In the genomic region with DNA sequence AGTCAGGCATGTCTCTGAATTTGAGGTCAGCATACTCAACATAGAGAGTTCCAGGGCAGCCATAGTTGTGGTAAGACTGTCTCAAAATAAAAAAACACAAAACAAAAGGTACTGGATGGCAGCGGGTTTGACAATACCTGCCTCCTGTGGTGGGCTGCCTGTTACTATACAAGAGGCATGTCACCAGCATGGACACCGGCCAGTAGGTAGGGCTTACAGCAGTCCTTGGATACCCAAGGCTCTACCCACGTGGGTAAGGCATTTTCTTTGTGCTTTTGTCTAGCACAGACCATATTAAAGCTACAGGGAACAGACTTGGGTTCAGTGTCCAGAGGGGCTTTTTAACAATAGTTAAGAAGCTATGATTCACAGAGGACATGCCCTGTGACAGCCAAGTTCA, we compare ENCODE assay signal across 24 mouse cellular contexts. TPM values are rescaled to one million over a fixed set of nuclear protein-coding genes. Genes with fewer than 3 reads are reported as not detected.
DNase-seq lines count a peak whose midpoint lies in the region; ATAC-seq and TF ChIP-seq lines count a peak whose summit lies in the region.
"Had no signal": no experiment of that assay in that cellular context is flagged by ENCODE, and none has a peak within 500 bp of the region (broad histone marks: within the 10 kb centered on the region; RNA-seq: fewer than 3 reads in every experiment).

No protein-coding gene starts in this region.

- no peaks in the 10 kb centered on the region for H3K27me3 ChIP-seq in forebrain, embryonic 14.5 days (replicated peaks; ENCODE audit: control insufficient read depth, insufficient read depth, low read length)
- no peaks in the 10 kb centered on the region for H3K27me3 ChIP-seq in forebrain, embryonic 12.5 days
- no peaks in the 10 kb centered on the region for H3K27me3 ChIP-seq in heart, postnatal 0 days (ENCODE audit: control insufficient read depth, insufficient read depth, low read length)
- no peaks in the 10 kb centered on the region for H3K27me3 ChIP-seq in heart, embryonic 12.5 days (replicated peaks)
- H3K27me3 ChIP-seq in midbrain, embryonic 16.5 days (ENCODE audit: control insufficient read depth, insufficient read depth, low read depth, low read length) = no peaks in the 10 kb centered on the region
- H3K27me3 ChIP-seq in midbrain, embryonic 11.5 days (ENCODE audit: control insufficient read depth, insufficient read depth, low read length) = no peaks in the 10 kb centered on the region
- H3K27me3 ChIP-seq in hindbrain, postnatal 0 days (ENCODE audit: insufficient read depth, low read length) = no peaks in the 10 kb centered on the region
- H3K27me3 ChIP-seq: CH12.LX; embryonic facial prominence, embryonic 12.5 days; kidney, embryonic 15.5 days; limb, embryonic 15.5 days; liver, embryonic 15.5 days; stomach, embryonic 15.5 days had no signal

- H3K4me3 ChIP-seq in forebrain, embryonic 14.5 days (ENCODE audit: low read depth, low read length) = no peak overlapping the region
- H3K4me3 ChIP-seq in forebrain, embryonic 12.5 days (replicated peaks) = no peak overlapping the region
- no peak overlapping the region for H3K4me3 ChIP-seq in heart, postnatal 0 days (ENCODE audit: low read depth, low read length)
- H3K4me3 ChIP-seq in heart, embryonic 12.5 days = no peak overlapping the region
- no peak overlapping the region for H3K4me3 ChIP-seq in midbrain, embryonic 16.5 days (ENCODE audit: low read depth, low read length)
- no peak overlapping the region for H3K4me3 ChIP-seq in midbrain, embryonic 11.5 days (ENCODE audit: low read depth, low read length)
- no peak overlapping the region for H3K4me3 ChIP-seq in hindbrain, postnatal 0 days (ENCODE audit: low read length)
- H3K4me3 ChIP-seq: embryonic facial prominence, embryonic 12.5 days; erythroblast, embryonic 14.5 days; kidney, embryonic 15.5 days; limb, embryonic 15.5 days; liver, embryonic 15.5 days; stomach, embryonic 15.5 days had no signal

- H3K4me2 ChIP-seq in forebrain, embryonic 14.5 days (ENCODE audit: low read length) = no peak overlapping the region
- H3K4me2 ChIP-seq in forebrain, embryonic 12.5 days = no peak overlapping the region
- no peak overlapping the region for H3K4me2 ChIP-seq in heart, postnatal 0 days (ENCODE audit: low read depth, low read length)
- H3K4me2 ChIP-seq in heart, embryonic 12.5 days = no peak overlapping the region
- H3K4me2 ChIP-seq in midbrain, embryonic 16.5 days (ENCODE audit: low read length) = no peak overlapping the region
- no peak overlapping the region for H3K4me2 ChIP-seq in midbrain, embryonic 11.5 days
- H3K4me2 ChIP-seq in hindbrain, postnatal 0 days (ENCODE audit: low read depth, low read length) = no peak overlapping the region
- H3K4me2 ChIP-seq: embryonic facial prominence, embryonic 12.5 days; kidney, embryonic 15.5 days; limb, embryonic 15.5 days; liver, embryonic 15.5 days; stomach, embryonic 15.5 days had no signal

- peak; percentile 56 for DNase-seq in forebrain, embryonic 14.5 days (ENCODE audit: low spot score)
- DNase-seq in heart, postnatal 0 days (ENCODE audit: low spot score) = no peak
- DNase-seq in midbrain, embryonic 11.5 days (ENCODE audit: low spot score, missing footprints) = no peak
- no peak for DNase-seq in hindbrain, postnatal 0 days (ENCODE audit: low spot score)
- DNase-seq: adrenal gland, postnatal 36 days; cerebellum, adult 2 months; gastrocnemius, postnatal 10 days; kidney, postnatal 4 days; midbrain, embryonic 14.5 days; retina, postnatal 1 day; thymus, adult 18-20 months; thymus, postnatal 4 days had no signal

- ATAC-seq in forebrain, embryonic 14.5 days = no peak
- no peak for ATAC-seq in forebrain, embryonic 12.5 days (ENCODE audit: low FRiP score)
- ATAC-seq in heart, postnatal 0 days (ENCODE audit: insufficient read depth, low read depth) = no peak
- ATAC-seq in heart, embryonic 12.5 days (ENCODE audit: insufficient number of reproducible peaks, low FRiP score) = no peak
- ATAC-seq in midbrain, embryonic 16.5 days = no peak
- ATAC-seq in midbrain, embryonic 11.5 days (ENCODE audit: low FRiP score) = no peak
- ATAC-seq in hindbrain, postnatal 0 days = no peak
- ATAC-seq: intestine, postnatal 0 days; lung, postnatal 0 days had no signal

- TF ChIP-seq CTCF in heart, postnatal 0 days (IDR thresholded peaks at IDR 0.05; ENCODE audit: low read depth) = no peak
- TF ChIP-seq CTCF in hindbrain, postnatal 0 days (IDR thresholded peaks at IDR 0.05; ENCODE audit: low read depth) = no peak

- H3K4me1 ChIP-seq in forebrain, embryonic 14.5 days (ENCODE audit: control insufficient read depth, insufficient read depth, low read length) = peaks cover 18% of the 10 kb centered on the region; the same call in 1 of the 2 replicates
- no peaks in the 10 kb centered on the region for H3K4me1 ChIP-seq in forebrain, embryonic 12.5 days
- peaks cover 40% of the 10 kb centered on the region for H3K4me1 ChIP-seq in heart, postnatal 0 days (ENCODE audit: control insufficient read depth, insufficient read depth)
- peaks cover 56% of the 10 kb centered on the region for H3K4me1 ChIP-seq in heart, embryonic 12.5 days (replicated peaks)
- H3K4me1 ChIP-seq in midbrain, embryonic 16.5 days (ENCODE audit: control insufficient read depth, insufficient read depth, low read length) = peaks cover 8% of the 10 kb centered on the region; the same call in 1 of the 2 replicates
- H3K4me1 ChIP-seq in midbrain, embryonic 11.5 days (ENCODE audit: control insufficient read depth, insufficient read depth, low read length) = no peaks in the 10 kb centered on the region
- H3K4me1 ChIP-seq in hindbrain, postnatal 0 days (ENCODE audit: insufficient read depth, low read length) = peaks cover 26% of the 10 kb centered on the region
- H3K4me1 ChIP-seq: liver, embryonic 15.5 days; stomach, embryonic 15.5 days had no signal

- H3K36me3 ChIP-seq in forebrain, embryonic 14.5 days (ENCODE audit: control insufficient read depth, insufficient read depth, low read length) = peaks cover 15% of the 10 kb centered on the region; the same call in 1 of the 2 replicates
- H3K36me3 ChIP-seq in forebrain, embryonic 12.5 days (replicated peaks) = peaks cover 5% of the 10 kb centered on the region; the same call in 1 of the 2 replicates
- peaks cover 23% of the 10 kb centered on the region for H3K36me3 ChIP-seq in heart, postnatal 0 days (replicated peaks; ENCODE audit: control insufficient read depth, insufficient read depth, low read length)
- H3K36me3 ChIP-seq in heart, embryonic 12.5 days = peaks cover 33% of the 10 kb centered on the region
- no peaks in the 10 kb centered on the region; the same call in 1 of the 2 replicates for H3K36me3 ChIP-seq in midbrain, embryonic 16.5 days (ENCODE audit: control insufficient read depth, insufficient read depth, low read length)
- H3K36me3 ChIP-seq in midbrain, embryonic 11.5 days (ENCODE audit: control insufficient read depth, insufficient read depth, low read length) = no peaks in the 10 kb centered on the region
- no peaks in the 10 kb centered on the region; the same call in none of the 2 replicates for H3K36me3 ChIP-seq in hindbrain, postnatal 0 days (ENCODE audit: insufficient read depth, low read length)

- H3K9ac ChIP-seq in forebrain, embryonic 14.5 days (ENCODE audit: low read length) = no peak overlapping the region
- H3K9ac ChIP-seq in forebrain, embryonic 12.5 days = no peak overlapping the region
- no peak overlapping the region for H3K9ac ChIP-seq in heart, postnatal 0 days (replicated peaks; ENCODE audit: low read depth, low read length)
- H3K9ac ChIP-seq in heart, embryonic 12.5 days = no peak overlapping the region
- no peak overlapping the region for H3K9ac ChIP-seq in midbrain, embryonic 16.5 days (ENCODE audit: low read depth, low read length)
- no peak overlapping the region for H3K9ac ChIP-seq in midbrain, embryonic 11.5 days (ENCODE audit: low read length)
- H3K9ac ChIP-seq in hindbrain, postnatal 0 days (replicated peaks; ENCODE audit: low read length) = no peak overlapping the region
- H3K9ac ChIP-seq: embryonic facial prominence, embryonic 12.5 days; kidney, embryonic 15.5 days; limb, embryonic 15.5 days; liver, embryonic 15.5 days; stomach, embryonic 15.5 days had no signal

- TF ChIP-seq EP300 in heart, postnatal 0 days (IDR thresholded peaks at IDR 0.05; ENCODE audit: low read depth) = no peak

- 24% methylated on average over 3 of the region's 3 CpGs for WGBS in forebrain, embryonic 14.5 days
- WGBS in forebrain, embryonic 12.5 days = 56% methylated on average over 3 of the region's 3 CpGs
- 81% methylated on average over 3 of the region's 3 CpGs for WGBS in heart, postnatal 0 days
- 82% methylated on average over 3 of the region's 3 CpGs for WGBS in heart, embryonic 12.5 days
- WGBS in midbrain, embryonic 16.5 days = 43% methylated on average over 3 of the region's 3 CpGs
- 67% methylated on average over 3 of the region's 3 CpGs for WGBS in midbrain, embryonic 11.5 days
- 35% methylated on average over 3 of the region's 3 CpGs for WGBS in hindbrain, postnatal 0 days

- no peaks in the 10 kb centered on the region for H3K9me3 ChIP-seq in forebrain, embryonic 14.5 days (replicated peaks; ENCODE audit: control insufficient read depth, low read length)
- no peaks in the 10 kb centered on the region for H3K9me3 ChIP-seq in forebrain, embryonic 12.5 days
- no peaks in the 10 kb centered on the region for H3K9me3 ChIP-seq in heart, postnatal 0 days (replicated peaks; ENCODE audit: control insufficient read depth, low read length)
- 0 out of 2 replicates have a peak, but pooled peaks cover 2% of the 10 kb centered on the region for H3K9me3 ChIP-seq in heart, embryonic 12.5 days (replicated peaks)
- no peaks in the 10 kb centered on the region; the same call in 1 of the 2 replicates for H3K9me3 ChIP-seq in midbrain, embryonic 16.5 days (replicated peaks; ENCODE audit: control insufficient read depth, low read length, poor library complexity, severe bottlenecking)
- H3K9me3 ChIP-seq in midbrain, embryonic 11.5 days (ENCODE audit: control insufficient read depth, low read length) = no peaks in the 10 kb centered on the region
- no peaks in the 10 kb centered on the region for H3K9me3 ChIP-seq in hindbrain, postnatal 0 days (ENCODE audit: low read length)
- H3K9me3 ChIP-seq: embryonic facial prominence, embryonic 12.5 days; kidney, embryonic 15.5 days; limb, embryonic 15.5 days; liver, embryonic 15.5 days; stomach, embryonic 15.5 days had no signal

- peak overlapping the region; percentile 35; the same call in 1 of the 2 replicates for H3K27ac ChIP-seq in forebrain, embryonic 14.5 days (ENCODE audit: low read depth, low read length)
- no peak overlapping the region for H3K27ac ChIP-seq in forebrain, embryonic 12.5 days
- peak overlapping the region; percentile 81 for H3K27ac ChIP-seq in heart, postnatal 0 days (ENCODE audit: low read depth)
- no peak overlapping the region for H3K27ac ChIP-seq in heart, embryonic 12.5 days (ENCODE audit: poor library complexity, severe bottlenecking)
- H3K27ac ChIP-seq in midbrain, embryonic 16.5 days (ENCODE audit: low read length) = peak overlapping the region; percentile 48
- H3K27ac ChIP-seq in midbrain, embryonic 11.5 days (ENCODE audit: low read depth, low read length) = no peak overlapping the region
- peak overlapping the region; percentile 66; the same call in 1 of the 2 replicates for H3K27ac ChIP-seq in hindbrain, postnatal 0 days
- H3K27ac ChIP-seq: embryonic facial prominence, embryonic 12.5 days; limb, embryonic 15.5 days; liver, embryonic 15.5 days; stomach, embryonic 15.5 days had no signal

RNA-seq across cellular contexts. Expression of a gene that starts 32.8 kb away (rescaled TPM):
- polyA plus RNA-seq in forebrain, embryonic 14.5 days (2014; fragmentation: Nextera tagmentation; extraction: Ambion mirVana) = 42.6 and 44.3 TPM in 2 replicates
- polyA plus RNA-seq in forebrain, embryonic 12.5 days (2016; fragmentation: Nextera tagmentation; extraction: Ambion mirVana) = 58.0 and 58.1 TPM in 2 replicates
- total RNA-seq in heart, postnatal 0 days (2014; rRNA removed; ENCODE audit: low replicate concordance) = 77.2 and 81.7 TPM in 2 replicates
- polyA plus RNA-seq in heart, postnatal 0 days (2015; fragmentation: Nextera tagmentation; extraction: Ambion mirVana) = 29.9 and 31.0 TPM in 2 replicates
- polyA plus RNA-seq in heart, embryonic 12.5 days (2016; fragmentation: Nextera tagmentation; extraction: Ambion mirVana) = 39.7 and 41.1 TPM in 2 replicates
- polyA plus RNA-seq in midbrain, embryonic 16.5 days (2015; fragmentation: Nextera tagmentation; extraction: Ambion mirVana) = 31.9 and 34.1 TPM in 2 replicates
- 38.3 and 41.1 TPM in 2 replicates for polyA plus RNA-seq in midbrain, embryonic 11.5 days (2014; fragmentation: Nextera tagmentation; extraction: Ambion mirVana)
- total RNA-seq in hindbrain, postnatal 0 days (2014; rRNA removed) = 163 and 169 TPM in 2 replicates
- polyA plus RNA-seq in hindbrain, postnatal 0 days (2015; fragmentation: Nextera tagmentation; extraction: Ambion mirVana) = 50.6 and 59.5 TPM in 2 replicates

Comparison
In these comparisons a context has a peak if more than half of its experiments do, and no peak if none do; other contexts are left out.
1. H3K27ac ChIP-seq: peak in forebrain, embryonic 14.5 days (single experiment), heart, postnatal 0 days (single experiment), midbrain, embryonic 16.5 days (single experiment) and hindbrain, postnatal 0 days (single experiment); none in forebrain, embryonic 12.5 days (single experiment), heart, embryonic 12.5 days (single experiment) and midbrain, embryonic 11.5 days (single experiment).